Mouse (Mus musculus) lung, embryonic 14.5 days (tissue): Measurements from ENCODE around the gene Flcn. TPM values are rescaled to one million over a fixed set of nuclear protein-coding genes. Genes with fewer than 3 reads are reported as not detected.

Source experiments
- ATAC-seq: fragments of 200-750 bp; cut with Nextera tagmentation; 2 replicates; pipeline ENCODE4 v1.8.0; 2017; ENCODE audit warnings: mild to moderate bottlenecking, moderate TSS enrichment, moderate library complexity; ENCODE audit not compliant: insufficient read depth
- DNase-seq: peaks from one replicate; pipeline ENCODE4 v3.0.0-alpha.2; 2015
- H3K27ac ChIP-seq: fragments of 300-500 bp; sonication (generic); 2 replicates; pipeline ENCODE4 v1.5.1; 2014; ENCODE audit warnings: low read depth, mild to moderate bottlenecking, moderate library complexity
- H3K27me3 ChIP-seq: fragments of 300-500 bp; sonication (generic); 2 replicates; pipeline ENCODE4 v1.6.1; 2014; ENCODE audit warnings: low read length, control low read depth; ENCODE audit not compliant: insufficient read depth
- H3K36me3 ChIP-seq: fragments of 300-500 bp; sonication (generic); 2 replicates; pipeline ENCODE4 v1.6.1; 2014; ENCODE audit warnings: control low read depth; ENCODE audit not compliant: insufficient read depth
- H3K4me1 ChIP-seq: fragments of 300-500 bp; sonication (generic); 2 replicates; pipeline ENCODE4 v1.6.1; 2014; ENCODE audit warnings: antibody characterized with exemption, control low read depth; ENCODE audit not compliant: insufficient read depth
- H3K4me2 ChIP-seq: fragments of 300-500 bp; sonication (generic); 2 replicates; pipeline ENCODE4 v1.6.1; 2014; ENCODE audit warnings: mild to moderate bottlenecking
- H3K4me3 ChIP-seq: fragments of 300-500 bp; sonication (generic); 2 replicates; pipeline ENCODE4 v1.5.1; 2014; ENCODE audit warnings: low read depth, low read length
- H3K9ac ChIP-seq: fragments of 300-500 bp; sonication (generic); 2 replicates; pipeline ENCODE4 v1.6.1; 2014
- H3K9me3 ChIP-seq: fragments of 300-500 bp; sonication (generic); 2 replicates; pipeline ENCODE4 v1.6.1; 2016; ENCODE audit warnings: low read depth, low read length, control low read depth
- CTCF ChIP-seq: IDR thresholded peaks from 2 replicates; pipeline ENCODE4 v1.5.1; 2016; ENCODE audit warnings: antibody characterized with exemption, low read depth
- WGBS: fragments of 180-500 bp; shearing (Covaris S2); extraction: QIAGEN DNeasy Blood & Tissue Kit; methylation state at CpG from one replicate; pipeline ENCODE4 v1.1.7; 2014; 5-methylcytosine and 5-hydroxymethylcytosine counted together
- polyA plus RNA-seq: library from polyadenylated mRNA; unstranded; fragments of >200 nt; fragmentation: Nextera tagmentation; extraction: Ambion mirVana; gene quantifications from 2 replicates; pipeline ENCODE4 v1.2.1, GENCODE M21; 2014

The Flcn gene
- polyA plus RNA-seq, 1 experiment from 2014 or later = 26.2 TPM

DNA sequence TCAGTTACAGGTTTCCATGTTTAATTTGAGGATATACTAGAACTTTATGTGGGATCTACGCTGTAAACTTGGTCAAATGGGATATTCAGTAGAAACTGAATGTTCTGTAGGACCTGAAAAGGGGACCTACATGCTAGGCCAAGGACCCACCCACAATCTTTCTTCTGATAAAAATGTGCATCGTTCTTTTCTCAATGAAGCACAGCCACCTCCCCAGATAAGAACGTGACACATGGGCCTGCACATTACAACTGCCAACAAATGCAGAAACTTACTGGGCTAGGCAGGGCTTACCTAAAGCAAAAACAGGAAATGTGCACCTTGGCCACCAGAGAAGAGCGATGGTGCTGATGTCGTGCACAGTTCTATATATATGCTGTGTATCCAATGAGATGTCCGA lies 55.3 kb downstream of the Flcn start:
- WGBS = 92% methylated on average over 6 of the region's 6 CpGs
- Histone ChIP-seq H3K9me3 (no peaks in the 10 kb centered on the region), H3K4me1 (no peaks in the 10 kb centered on the region), H3K27ac (no peak overlapping the region), H3K4me3 (no peak overlapping the region), H3K36me3 (peaks cover 99% of the 10 kb centered on the region), H3K9ac (no peak overlapping the region), H3K27me3 (no peaks in the 10 kb centered on the region), H3K4me2 (no peak overlapping the region)
- ATAC-seq (no peak), DNase-seq (no peak)
- no peak for TF ChIP-seq CTCF

- ATAC-seq (no peak), DNase-seq (no peak)
- Histone ChIP-seq H3K9ac (no peak overlapping the region), H3K4me3 (no peak overlapping the region), H3K27ac (no peak overlapping the region), H3K9me3 (no peaks in the 10 kb centered on the region), H3K4me2 (no peak overlapping the region), H3K36me3 (peaks cover 80% of the 10 kb centered on the region), H3K4me1 (no peaks in the 10 kb centered on the region), H3K27me3 (no peaks in the 10 kb centered on the region)
- no peak for TF ChIP-seq CTCF
- WGBS = 75% methylated on average over 3 of the region's 3 CpGs
These were observed 60.8 kb downstream of the Flcn start for GRCm38 (mm10) chr11:59749050-59749449.

- Histone ChIP-seq H3K27ac (no peak overlapping the region), H3K4me3 (no peak overlapping the region), H3K27me3 (no peaks in the 10 kb centered on the region), H3K36me3 (peaks cover 81% of the 10 kb centered on the region), H3K4me2 (no peak overlapping the region), H3K4me1 (no peaks in the 10 kb centered on the region), H3K9me3 (no peaks in the 10 kb centered on the region), H3K9ac (no peak overlapping the region)
- DNase-seq (peak; percentile 85), ATAC-seq (no peak)
- peak; percentile 81 for TF ChIP-seq CTCF
- 83% methylated on average over 2 of the region's 2 CpGs for WGBS
These were observed 63.2 kb downstream of the Flcn start for GRCm38 (mm10) chr11:59746614-59747013.

GRCm38 (mm10) chr11:59745851-59746250 lies 64.0 kb downstream of the Flcn start:
- 80% methylated on average over 5 of the region's 5 CpGs for WGBS
- no peak for ATAC-seq

GRCm38 (mm10) chr11:59744374-59744773 lies 65.4 kb downstream of the Flcn start:
- no peak for ATAC-seq
- 92% methylated on average over 4 of the region's 4 CpGs for WGBS

More at GRCm38 (mm10) chr11:59745851-59746250, 64.0 kb downstream of the Flcn start:
- Histone ChIP-seq H3K4me1 (no peaks in the 10 kb centered on the region), H3K27ac (no peak overlapping the region), H3K4me2 (no peak overlapping the region), H3K9me3 (no peaks in the 10 kb centered on the region), H3K4me3 (no peak overlapping the region), H3K36me3 (peaks cover 81% of the 10 kb centered on the region), H3K27me3 (no peaks in the 10 kb centered on the region), H3K9ac (no peak overlapping the region)
- DNase-seq = no peak
- TF ChIP-seq CTCF = no peak

GRCm38 (mm10) chr11:59743712-59744111 lies 66.1 kb downstream of the Flcn start:
- WGBS = 96% methylated on average over 1 of the region's 1 CpGs
- no peak overlapping the region for H3K4me2 ChIP-seq
- no peak overlapping the region for H3K9ac ChIP-seq
- H3K4me1 ChIP-seq = no peaks in the 10 kb centered on the region
- DNase-seq (no peak), ATAC-seq (no peak)
- peaks cover 78% of the 10 kb centered on the region for H3K36me3 ChIP-seq
- no peaks in the 10 kb centered on the region for H3K27me3 ChIP-seq
- no peak overlapping the region for H3K4me3 ChIP-seq
- TF ChIP-seq CTCF = no peak
- no peak overlapping the region for H3K27ac ChIP-seq
- H3K9me3 ChIP-seq = no peaks in the 10 kb centered on the region

More at GRCm38 (mm10) chr11:59744374-59744773, 65.4 kb downstream of the Flcn start:
- Histone ChIP-seq H3K9me3 (no peaks in the 10 kb centered on the region), H3K4me3 (no peak overlapping the region), H3K9ac (no peak overlapping the region), H3K27ac (no peak overlapping the region), H3K4me1 (no peaks in the 10 kb centered on the region), H3K36me3 (peaks cover 79% of the 10 kb centered on the region), H3K4me2 (no peak overlapping the region), H3K27me3 (no peaks in the 10 kb centered on the region)
- DNase-seq = no peak
- TF ChIP-seq CTCF = no peak

DNA sequence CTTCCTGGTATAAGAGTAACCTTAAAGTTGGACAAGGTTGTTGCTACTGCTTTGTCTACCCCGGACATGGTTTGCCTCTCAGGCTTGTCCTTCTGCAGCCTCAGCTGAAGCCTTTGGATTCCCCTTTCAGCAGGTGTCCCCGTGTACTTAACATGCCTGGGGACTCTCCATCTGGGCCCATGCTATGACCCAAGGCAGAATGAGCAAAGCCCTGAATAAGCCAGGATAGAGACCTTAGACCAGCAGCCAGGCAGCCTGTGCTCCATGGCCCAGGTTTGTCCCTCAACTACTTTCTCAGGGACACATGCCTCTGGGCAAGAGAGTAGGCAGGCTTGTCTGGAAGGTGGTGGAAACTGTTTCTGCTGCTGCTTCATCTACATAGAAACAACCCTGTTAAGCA lies 66.5 kb downstream of the Flcn start:
- Histone ChIP-seq H3K36me3 (peaks cover 77% of the 10 kb centered on the region), H3K9ac (no peak overlapping the region), H3K4me3 (no peak overlapping the region), H3K27me3 (no peaks in the 10 kb centered on the region), H3K9me3 (no peaks in the 10 kb centered on the region), H3K27ac (no peak overlapping the region), H3K4me1 (no peaks in the 10 kb centered on the region), H3K4me2 (no peak overlapping the region)
- 93% methylated on average over 2 of the region's 2 CpGs for WGBS
- ATAC-seq (no peak), DNase-seq (no peak)
- no peak for TF ChIP-seq CTCF

DNA sequence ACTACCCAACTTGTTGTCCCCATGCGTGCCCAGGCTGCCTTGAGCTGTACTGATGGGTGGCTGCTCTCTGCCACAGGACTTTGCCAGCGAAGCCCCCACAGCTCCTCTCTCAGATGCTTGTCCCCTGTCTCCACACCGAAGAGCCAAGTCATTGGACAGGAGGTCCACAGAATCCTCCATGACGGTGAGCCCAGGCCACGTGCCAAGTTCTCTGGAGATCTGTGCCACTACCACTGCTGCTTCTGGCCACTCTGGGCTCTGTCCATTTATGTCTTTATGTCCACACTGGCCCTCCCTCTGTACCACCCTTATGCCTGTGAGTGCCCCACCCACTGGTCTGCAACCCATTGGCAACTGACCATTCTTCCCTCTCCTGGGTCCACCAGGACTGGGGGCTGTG lies 67.9 kb downstream of the Flcn start:
- no peak overlapping the region for H3K4me3 ChIP-seq
- no peak overlapping the region for H3K4me2 ChIP-seq
- DNase-seq = no peak
- ATAC-seq = no peak; the same call in 1 of the 2 replicates
- H3K27me3 ChIP-seq = no peaks in the 10 kb centered on the region
- H3K4me1 ChIP-seq = no peaks in the 10 kb centered on the region
- 83% methylated on average over 5 of the region's 5 CpGs for WGBS
- TF ChIP-seq CTCF = no peak
- H3K9me3 ChIP-seq = no peaks in the 10 kb centered on the region
- H3K27ac ChIP-seq = no peak overlapping the region
- peaks cover 81% of the 10 kb centered on the region for H3K36me3 ChIP-seq
- H3K9ac ChIP-seq = no peak overlapping the region

Other genes with a start within 250 kb of the Flcn start
- gene Olfr222, start 233.8 kb downstream of the Flcn start, polyA plus RNA-seq = not detected in 2 replicates
- not detected in 2 replicates for gene Olfr223, start 216.7 kb downstream of the Flcn start, polyA plus RNA-seq
- gene Mprip, start 148.7 kb downstream of the Flcn start, polyA plus RNA-seq = 128 and 145 TPM in 2 replicates
- gene Pld6, start 22.4 kb downstream of the Flcn start, polyA plus RNA-seq = 1.8 and 2.3 TPM in 2 replicates
- gene Nt5m, start 29.4 kb upstream of the Flcn start, polyA plus RNA-seq = 35.2 and 35.4 TPM in 2 replicates
- gene Cops3, start 29.8 kb upstream of the Flcn start, polyA plus RNA-seq = 224 and 228 TPM in 2 replicates
- gene Med9, start 138.2 kb upstream of the Flcn start, polyA plus RNA-seq = 48.9 and 50.4 TPM in 2 replicates
- gene Rasd1, start 154.9 kb upstream of the Flcn start, polyA plus RNA-seq = 1.7 and 2.2 TPM in 2 replicates
- gene Pemt, start 236.5 kb upstream of the Flcn start, polyA plus RNA-seq = 8.8 and 9.7 TPM in 2 replicates